Mouse (Mus musculus): Measurements from ENCODE around the gene Pof1b. TPM values are rescaled to one million over a fixed set of nuclear protein-coding genes. Genes with fewer than 3 reads are reported as not detected.

Pof1b gene
- 0.02 TPM in 1 of 2 replicates, not detected in the other for polyA plus RNA-seq (2012; rRNA removed)

DNA sequence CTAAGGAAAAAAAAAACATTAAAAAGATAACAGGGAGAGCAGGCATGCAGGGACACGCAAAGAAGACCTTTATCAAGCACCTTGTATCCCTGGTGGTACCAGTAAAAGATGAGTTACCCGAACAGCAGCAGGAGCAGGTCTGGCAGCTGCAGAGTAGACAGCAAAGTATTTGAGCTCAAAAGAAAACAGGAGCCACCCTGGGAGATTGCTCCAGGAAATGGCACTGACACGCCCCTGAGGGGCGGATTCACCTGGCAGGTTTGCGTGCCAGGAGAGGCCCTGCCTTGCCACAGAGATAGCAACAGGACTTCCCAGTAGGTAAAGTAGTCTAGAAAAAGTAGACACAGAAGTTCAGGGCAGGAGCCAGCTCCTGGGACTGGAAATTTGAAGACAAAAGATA is at the start of gene Pof1b:
TSS of gene Pof1b (minus strand) at position 144 of the 400 bp plus-strand sequence.
- Histone ChIP-seq H3K27ac (ENCODE audit: insufficient read depth, low read length) (no peak within 1 kb of the TSS), H3K4me1 (ENCODE audit: control insufficient read depth, insufficient read depth, low read length) (no peaks in the 10 kb centered on the region), H3K4me3 (ENCODE audit: insufficient read depth, low read length) (no peak within 1 kb of the TSS)
- no peak for TF ChIP-seq POLR2A (IDR thresholded peaks at IDR 0.05; ENCODE audit: extremely low read depth, insufficient read depth, low read length)
- no peak for TF ChIP-seq CTCF (IDR thresholded peaks at IDR 0.05; ENCODE audit: extremely low read depth, insufficient read depth, low read length)

DNA sequence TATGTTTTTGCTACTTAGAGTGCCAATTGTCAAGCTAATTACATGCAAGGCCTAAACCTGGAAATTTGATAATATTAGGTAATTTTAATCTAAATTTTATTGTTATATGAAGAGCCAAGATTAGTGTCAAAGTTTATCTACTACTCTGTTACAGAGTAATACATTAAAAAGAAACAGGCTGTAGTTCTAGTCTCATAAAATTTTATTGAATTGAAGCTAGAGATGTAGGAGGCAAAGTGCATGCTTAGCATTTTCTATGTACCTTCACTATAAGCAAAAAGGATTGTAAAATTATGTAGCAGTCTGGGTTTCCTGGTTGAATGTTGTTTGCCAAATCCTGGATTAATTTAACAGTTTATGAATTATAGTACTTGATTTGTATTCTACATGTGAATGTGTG is 18.1 kb upstream of the Pof1b start:
- H3K4me3 ChIP-seq (ENCODE audit: insufficient read depth, low read length): no peak overlapping the region
- H3K27ac ChIP-seq (ENCODE audit: insufficient read depth, low read length): no peak overlapping the region
- TF ChIP-seq POLR2A (IDR thresholded peaks at IDR 0.05; ENCODE audit: extremely low read depth, insufficient read depth, low read length) (no peak), CTCF (IDR thresholded peaks at IDR 0.05; ENCODE audit: extremely low read depth, insufficient read depth, low read length) (no peak)
- H3K4me1 ChIP-seq (ENCODE audit: control insufficient read depth, insufficient read depth, low read length): no peaks in the 10 kb centered on the region

DNA sequence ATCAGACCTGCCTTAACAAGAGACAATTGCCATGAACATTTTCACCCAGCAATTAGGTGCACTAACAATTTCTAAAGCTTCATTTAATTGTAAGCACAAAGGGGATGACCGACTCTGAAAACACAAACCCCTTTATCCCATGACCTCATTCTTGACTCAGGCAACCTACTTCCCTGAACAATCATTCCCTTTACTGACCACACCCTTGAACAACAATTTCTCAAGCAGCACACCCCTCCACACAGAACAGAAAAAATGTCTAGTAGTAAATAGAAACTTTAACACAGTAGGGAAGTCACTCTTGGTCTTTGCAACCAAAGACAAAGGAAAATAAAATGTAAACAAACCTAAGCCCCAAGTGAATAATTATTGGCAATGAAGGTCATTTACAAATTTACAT is 4.1 kb downstream of the Pof1b start:
- Histone ChIP-seq H3K4me3 (ENCODE audit: insufficient read depth, low read length) (no peak overlapping the region), H3K27ac (ENCODE audit: insufficient read depth, low read length) (no peak overlapping the region)

DNA sequence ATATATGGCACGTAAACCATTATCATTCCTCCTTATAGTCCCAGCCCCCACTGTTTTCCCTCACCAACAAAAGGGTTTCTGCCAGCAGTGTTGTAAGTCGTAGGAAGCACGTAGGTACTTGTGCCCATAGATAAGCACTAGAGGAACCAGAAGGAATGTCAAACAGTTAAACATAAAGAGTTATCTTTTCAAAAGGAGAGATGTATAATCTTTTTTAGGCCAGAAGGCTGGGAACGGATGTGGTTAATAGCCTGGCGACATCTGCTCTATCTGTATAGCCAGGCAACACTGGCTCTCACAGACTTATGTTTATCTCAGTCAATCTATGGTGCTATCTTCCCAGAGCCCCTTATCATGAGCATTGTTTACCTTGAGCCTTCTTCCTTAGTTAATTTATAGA is 17.8 kb downstream of the Pof1b start:
- TF ChIP-seq POLR2A (IDR thresholded peaks at IDR 0.05; ENCODE audit: extremely low read depth, insufficient read depth, low read length) (no peak), CTCF (IDR thresholded peaks at IDR 0.05; ENCODE audit: extremely low read depth, insufficient read depth, low read length) (no peak)
- Histone ChIP-seq H3K4me1 (ENCODE audit: control insufficient read depth, insufficient read depth, low read length) (no peaks in the 10 kb centered on the region), H3K27ac (ENCODE audit: insufficient read depth, low read length) (no peak overlapping the region), H3K4me3 (ENCODE audit: insufficient read depth, low read length) (no peak overlapping the region)

More for the DNA sequence above, 4.1 kb downstream of the Pof1b start:
- TF ChIP-seq CTCF (IDR thresholded peaks at IDR 0.05; ENCODE audit: extremely low read depth, insufficient read depth, low read length) (no peak), POLR2A (IDR thresholded peaks at IDR 0.05; ENCODE audit: extremely low read depth, insufficient read depth, low read length) (no peak)
- no peaks in the 10 kb centered on the region for H3K4me1 ChIP-seq (ENCODE audit: control insufficient read depth, insufficient read depth, low read length)

DNA sequence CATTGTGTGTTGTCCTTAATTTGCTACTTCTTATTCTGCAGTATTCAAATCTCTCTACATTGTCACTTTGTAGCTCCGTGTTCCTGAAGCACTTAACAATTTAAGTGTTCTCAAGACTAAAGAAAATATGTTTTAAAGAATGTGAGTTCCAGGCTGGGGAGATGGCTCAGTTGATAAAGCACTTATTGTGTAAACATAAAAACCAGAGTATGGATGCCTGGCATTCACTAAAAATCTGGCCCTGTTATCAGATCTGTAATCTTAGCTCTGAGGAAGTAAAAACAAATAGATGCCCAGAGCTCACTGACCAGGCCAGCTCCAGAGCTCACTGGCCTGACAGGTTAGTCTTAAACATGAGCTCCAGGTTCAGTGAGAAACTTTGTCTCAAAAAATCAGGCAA is 22.9 kb downstream of the Pof1b start:
- no peak for TF ChIP-seq CTCF (IDR thresholded peaks at IDR 0.05; ENCODE audit: extremely low read depth, insufficient read depth, low read length)
- TF ChIP-seq POLR2A (IDR thresholded peaks at IDR 0.05; ENCODE audit: extremely low read depth, insufficient read depth, low read length): no peak
- Histone ChIP-seq H3K4me3 (ENCODE audit: insufficient read depth, low read length) (no peak overlapping the region), H3K27ac (ENCODE audit: insufficient read depth, low read length) (no peak overlapping the region), H3K4me1 (ENCODE audit: control insufficient read depth, insufficient read depth, low read length) (no peaks in the 10 kb centered on the region)

DNA sequence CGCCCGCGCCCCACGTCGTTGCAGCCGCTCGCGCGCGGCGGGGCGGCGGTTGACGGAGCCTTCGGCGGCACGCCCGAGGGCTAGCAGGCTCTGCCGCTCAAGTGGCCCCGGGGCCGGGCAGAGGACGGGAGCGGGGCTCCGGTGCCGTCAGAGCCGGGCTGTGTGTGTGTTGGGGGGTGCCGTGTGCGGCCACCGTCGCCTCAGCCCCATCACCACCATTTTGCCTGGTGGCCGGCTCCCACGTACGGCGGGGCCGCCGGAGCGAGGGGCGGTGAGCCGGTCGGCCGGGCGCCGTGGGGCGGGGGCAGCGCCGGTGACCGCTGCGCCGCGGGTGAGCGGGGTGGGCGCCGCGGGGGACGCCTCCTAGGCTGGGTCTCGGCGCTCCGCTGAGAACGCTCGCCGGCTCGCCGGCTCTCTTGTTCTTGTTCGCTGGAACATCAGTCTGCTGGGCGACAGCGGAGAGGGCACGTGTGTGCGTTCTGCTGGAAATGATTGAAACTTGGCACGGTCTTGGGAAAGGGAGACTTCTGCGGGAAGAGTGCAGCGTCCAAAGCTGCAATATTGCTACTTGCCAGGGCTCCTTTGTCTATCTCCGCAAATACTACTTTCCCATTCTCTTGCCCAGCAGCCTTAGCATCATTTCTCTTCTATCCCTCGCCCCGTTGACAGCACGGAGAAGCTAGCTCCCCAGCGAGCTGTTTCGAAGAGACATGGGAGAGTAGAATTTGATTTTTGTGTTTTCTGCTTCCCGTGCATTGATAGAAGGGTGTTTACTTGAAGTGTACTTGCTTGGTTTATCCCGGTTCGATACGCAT is 96.9 kb downstream of the Pof1b start:
- no peak for TF ChIP-seq CTCF (IDR thresholded peaks at IDR 0.05; ENCODE audit: extremely low read depth, insufficient read depth, low read length)
- TF ChIP-seq POLR2A (IDR thresholded peaks at IDR 0.05; ENCODE audit: extremely low read depth, insufficient read depth, low read length): no peak
- H3K4me1 ChIP-seq (ENCODE audit: control insufficient read depth, insufficient read depth, low read length): no peaks in the 10 kb centered on the region
- peak overlapping the region; percentile 48 for H3K4me3 ChIP-seq (ENCODE audit: insufficient read depth, low read length)
- H3K27ac ChIP-seq (ENCODE audit: insufficient read depth, low read length): no peak overlapping the region

DNA sequence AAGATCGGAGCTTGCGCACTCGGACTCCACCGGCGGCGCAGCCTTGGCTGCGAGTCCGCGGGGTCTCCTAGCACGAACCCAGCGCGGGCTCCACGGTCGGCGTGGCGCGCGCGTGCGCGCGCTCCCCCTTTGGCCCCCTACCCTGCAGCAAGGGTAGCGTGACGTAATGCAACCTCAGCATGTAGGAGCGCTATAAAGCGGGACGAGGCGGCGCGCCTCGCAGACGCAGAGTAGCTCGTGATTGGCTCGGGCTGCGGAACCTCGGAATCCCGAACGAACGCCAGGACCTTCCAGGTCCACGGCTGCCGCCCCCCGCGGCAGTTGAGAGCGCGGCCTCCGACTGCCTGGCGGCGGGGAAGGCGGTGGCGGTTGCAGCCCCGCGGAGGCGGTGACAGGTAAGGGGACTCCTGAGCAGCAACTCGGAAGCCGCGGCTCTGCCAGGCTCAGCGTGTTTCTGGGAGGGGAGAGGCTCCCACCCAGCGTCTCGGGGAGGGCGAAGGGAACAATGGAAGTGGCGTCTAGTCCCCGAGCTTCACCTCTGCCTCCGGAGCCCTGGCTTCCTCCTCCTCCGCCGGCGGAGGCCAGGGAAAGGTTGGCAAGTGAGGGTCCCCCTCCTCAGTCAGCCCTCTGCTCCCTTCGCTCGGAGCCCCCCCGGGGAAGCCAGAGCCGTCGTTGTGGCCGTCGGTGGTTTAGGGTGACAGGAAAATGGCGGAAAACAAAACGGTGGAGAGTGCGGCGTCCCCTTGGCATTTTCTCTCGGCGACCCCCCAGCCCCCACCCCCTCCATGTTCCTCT is 97.7 kb downstream of the Pof1b start, which contains the start of gene Zfp711:
TSS of gene Zfp711 (plus strand) at position 16 of the 795 bp plus-strand sequence.
- H3K27ac ChIP-seq (ENCODE audit: insufficient read depth, low read length): peak within 1 kb of the TSS; percentile 64; the same call in 1 of the 2 replicates
- no peaks in the 10 kb centered on the region for H3K4me1 ChIP-seq (ENCODE audit: control insufficient read depth, insufficient read depth, low read length)
- TF ChIP-seq CTCF (IDR thresholded peaks at IDR 0.05; ENCODE audit: extremely low read depth, insufficient read depth, low read length) (no peak), POLR2A (IDR thresholded peaks at IDR 0.05; ENCODE audit: extremely low read depth, insufficient read depth, low read length) (peak; percentile 91)
- H3K4me3 ChIP-seq (ENCODE audit: insufficient read depth, low read length): peak within 1 kb of the TSS; percentile 48

Other genes starting within 250 kb of the Pof1b start
- gene 2010106E10Rik, start 203.4 kb downstream of the Pof1b start, polyA plus RNA-seq (2012; rRNA removed): not detected in 2 replicates
- gene Zfp711, start 98.1 kb downstream of the Pof1b start, polyA plus RNA-seq (2012; rRNA removed): 8.9 and 9.1 TPM in 2 replicates

Measured in cortical plate, adult 2 months (tissue).